Mouse (Mus musculus) layer of hippocampus, adult 9-10 months (tissue): ENCODE data around the gene Lonp1.

ENCODE experiments used
- DNase-seq: peaks from one replicate; pipeline ENCODE4 v3.0.0; 2022; ENCODE audit warnings: low spot score

The Lonp1 gene

GRCm38 (mm10) chr17:56588921-56589320, 37.8 kb downstream of the Lonp1 start:
- DNase-seq: no peak

GRCm38 (mm10) chr17:56587773-56588172, 38.9 kb downstream of the Lonp1 start:
- DNase-seq: no peak

GRCm38 (mm10) chr17:56585171-56585821, 41.4 kb downstream of the Lonp1 start:
- peak; percentile 18 for DNase-seq

- DNase-seq: peak; percentile 93
These were observed 42.2 kb downstream of the Lonp1 start, which contains the start of the genes Safb2 and Safb for GRCm38 (mm10) chr17:56584257-56585130. Safb2 (minus strand) TSS chr17:56584585. Safb (plus strand) TSS chr17:56584825.

- DNase-seq: no peak
These were observed 43.0 kb downstream of the Lonp1 start for GRCm38 (mm10) chr17:56583611-56584256.

- no peak for DNase-seq
These were observed 43.6 kb downstream of the Lonp1 start for GRCm38 (mm10) chr17:56583071-56583470.

GRCm38 (mm10) chr17:56572939-56573338, 53.7 kb downstream of the Lonp1 start:
- DNase-seq: no peak

- no peak for DNase-seq
These were observed 54.5 kb downstream of the Lonp1 start for GRCm38 (mm10) chr17:56572154-56572553.

- DNase-seq: no peak
These were observed 56.4 kb downstream of the Lonp1 start for GRCm38 (mm10) chr17:56570287-56570686.

- DNase-seq: no peak
These were observed 59.3 kb downstream of the Lonp1 start for GRCm38 (mm10) chr17:56567370-56567769.

GRCm38 (mm10) chr17:56566918-56567317, 59.8 kb downstream of the Lonp1 start:
- DNase-seq: no peak

GRCm38 (mm10) chr17:56566293-56566692, 60.4 kb downstream of the Lonp1 start:
- DNase-seq: no peak
